Mouse (Mus musculus): ENCODE measurements around the gene Olfr507. TPM values are rescaled to one million over a fixed set of nuclear protein-coding genes. Genes with fewer than 3 reads are reported as not detected.
A peak's percentile ranks its signal among the peaks of the same experiment; 100 is the strongest.
"Not testable (repeated sequence)": the region's sequence is repeated elsewhere in the genome, so short reads cannot be mapped to it uniquely, and the experiment has no call there.

The Olfr507 gene
- not detected in 2 replicates for polyA plus RNA-seq (2015; fragmentation: Nextera tagmentation; extraction: Ambion mirVana)

GRCm38 (mm10) chr7:108621514-108621913 is at the start of gene Olfr507:
TSS of gene Olfr507 (plus strand) at chr7:108621814.
- Histone ChIP-seq H3K4me3 (replicated peaks) (no peak within 1 kb of the TSS), H3K9me3 (no peaks in the 10 kb centered on the region), H3K27ac (no peak within 1 kb of the TSS), H3K36me3 (no peaks in the 10 kb centered on the region), H3K9ac (no peak within 1 kb of the TSS), H3K27me3 (replicated peaks) (no peaks in the 10 kb centered on the region), H3K4me1 (replicated peaks) (no peaks in the 10 kb centered on the region), H3K4me2 (replicated peaks) (no peak within 1 kb of the TSS)
- ATAC-seq, result no peak
- WGBS, result 76% methylated on average over 2 of the region's 2 CpGs

DNA sequence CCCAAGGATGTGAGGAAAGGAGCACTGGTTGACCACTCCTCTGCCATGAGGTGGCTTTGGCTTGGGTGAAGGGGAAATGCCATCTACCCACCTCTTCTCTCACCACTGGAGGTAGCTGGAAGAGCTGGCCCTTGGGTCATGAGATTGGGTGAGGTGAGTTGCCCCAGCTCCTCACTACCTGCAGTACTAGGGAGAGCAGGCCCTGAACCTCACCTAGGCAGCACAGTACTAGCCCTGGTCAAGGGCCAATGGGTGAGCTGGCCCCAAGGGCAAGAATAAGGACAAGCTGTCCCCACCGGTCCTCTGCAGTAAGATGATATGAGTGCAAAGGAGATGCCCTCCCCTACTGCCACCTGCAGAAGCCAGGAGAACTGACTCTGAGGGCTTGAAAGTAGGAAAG is 31.8 kb upstream of the Olfr507 start:
- Histone ChIP-seq H3K27ac (no peak overlapping the region), H3K4me1 (replicated peaks) (no peaks in the 10 kb centered on the region), H3K4me3 (replicated peaks) (no peak overlapping the region), H3K9me3 (no peaks in the 10 kb centered on the region), H3K27me3 (replicated peaks) (no peaks in the 10 kb centered on the region), H3K4me2 (replicated peaks) (no peak overlapping the region), H3K9ac (no peak overlapping the region), H3K36me3 (no peaks in the 10 kb centered on the region)
- no peak for ATAC-seq
- 93% methylated on average over 1 of the region's 1 CpGs for whole genome bisulfite sequencing

GRCm38 (mm10) chr7:108601916-108602315 is 19.7 kb upstream of the Olfr507 start:
- not testable (repeated sequence) for H3K9me3 ChIP-seq; H3K4me1 ChIP-seq (replicated peaks); H3K9ac ChIP-seq; H3K36me3 ChIP-seq; H3K4me2 ChIP-seq (replicated peaks); H3K27me3 ChIP-seq (replicated peaks); H3K27ac ChIP-seq; H3K4me3 ChIP-seq (replicated peaks); ATAC-seq
- WGBS, result 81% methylated on average over 3 of the region's 3 CpGs

GRCm38 (mm10) chr7:108610487-108610886 is 11.1 kb upstream of the Olfr507 start, which contains the start of gene Olfr506:
TSS of gene Olfr506 (plus strand) at chr7:108610787.
- H3K9ac ChIP-seq, result no peak within 1 kb of the TSS
- no peaks in the 10 kb centered on the region for H3K36me3 ChIP-seq
- no peak within 1 kb of the TSS for H3K4me2 ChIP-seq (replicated peaks)
- H3K27me3 ChIP-seq (replicated peaks), result no peaks in the 10 kb centered on the region
- H3K9me3 ChIP-seq, result no peaks in the 10 kb centered on the region
- H3K4me1 ChIP-seq (replicated peaks), result no peaks in the 10 kb centered on the region
- H3K27ac ChIP-seq, result no peak within 1 kb of the TSS
- no peak for ATAC-seq
- no peak within 1 kb of the TSS for H3K4me3 ChIP-seq (replicated peaks)

- 79% methylated on average over 2 of the region's 2 CpGs for WGBS
- no peaks in the 10 kb centered on the region for H3K36me3 ChIP-seq
- no peak for ATAC-seq
- H3K27me3 ChIP-seq (replicated peaks), result no peaks in the 10 kb centered on the region
- no peak overlapping the region for H3K4me2 ChIP-seq (replicated peaks)
- no peaks in the 10 kb centered on the region for H3K4me1 ChIP-seq (replicated peaks)
- no peak overlapping the region for H3K4me3 ChIP-seq (replicated peaks)
- no peak overlapping the region for H3K27ac ChIP-seq
- no peaks in the 10 kb centered on the region for H3K9me3 ChIP-seq
- H3K9ac ChIP-seq, result no peak overlapping the region
These were observed 7.5 kb upstream of the Olfr507 start for GRCm38 (mm10) chr7:108614110-108614509.

GRCm38 (mm10) chr7:108616781-108617180 is 4.8 kb upstream of the Olfr507 start:
- peak; percentile 96 for ATAC-seq
- H3K9me3 ChIP-seq; H3K9ac ChIP-seq; H3K4me1 ChIP-seq (replicated peaks); H3K4me3 ChIP-seq (replicated peaks); H3K36me3 ChIP-seq; H3K27me3 ChIP-seq (replicated peaks); H3K27ac ChIP-seq; H3K4me2 ChIP-seq (replicated peaks): not testable (repeated sequence)
- WGBS, result 48% methylated on average over 3 of the region's 3 CpGs

GRCm38 (mm10) chr7:108629694-108630093 is 8.1 kb downstream of the Olfr507 start, which contains the start of gene Olfr508:
TSS of gene Olfr508 (plus strand) at chr7:108629994.
- Histone ChIP-seq H3K27ac (no peak within 1 kb of the TSS), H3K4me3 (replicated peaks) (no peak within 1 kb of the TSS)
- no peak for ATAC-seq

DNA sequence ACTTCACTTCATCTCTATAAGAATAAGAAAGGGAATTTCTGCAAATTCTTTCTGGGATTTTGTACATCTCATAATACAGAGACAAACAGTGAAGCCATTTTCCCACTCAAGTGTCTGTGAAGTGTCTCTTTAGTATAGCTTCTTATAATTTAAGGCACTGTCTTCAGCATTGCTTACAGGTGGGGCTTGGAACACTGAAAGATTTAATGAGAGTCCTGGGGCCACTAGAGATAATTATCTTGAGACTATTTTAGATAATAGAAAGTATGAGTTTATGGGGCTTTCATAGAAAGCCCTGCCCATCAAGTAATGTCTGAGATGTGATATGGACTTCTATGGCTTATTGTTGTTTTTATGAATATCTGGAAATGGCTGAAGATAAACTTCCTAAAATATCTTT is 30.2 kb downstream of the Olfr507 start, which contains the start of gene Olfr509:
Gene Olfr509, minus strand, starts transcription at position 101 of the 400 bp plus-strand sequence.
- Histone ChIP-seq H3K27me3 (replicated peaks) (no peaks in the 10 kb centered on the region), H3K27ac (no peak within 1 kb of the TSS), H3K4me1 (replicated peaks) (no peaks in the 10 kb centered on the region), H3K36me3 (no peaks in the 10 kb centered on the region), H3K9me3 (no peaks in the 10 kb centered on the region), H3K4me3 (replicated peaks) (no peak within 1 kb of the TSS), H3K9ac (no peak within 1 kb of the TSS), H3K4me2 (replicated peaks) (no peak within 1 kb of the TSS)
- ATAC-seq, result no peak

More at GRCm38 (mm10) chr7:108629694-108630093, 8.1 kb downstream of the Olfr507 start, which contains the start of gene Olfr508:
- Histone ChIP-seq H3K9ac (no peak within 1 kb of the TSS), H3K4me2 (replicated peaks) (no peak within 1 kb of the TSS), H3K36me3 (no peaks in the 10 kb centered on the region), H3K9me3 (no peaks in the 10 kb centered on the region), H3K4me1 (replicated peaks) (no peaks in the 10 kb centered on the region), H3K27me3 (replicated peaks) (no peaks in the 10 kb centered on the region)
- WGBS, result 83% methylated on average over 3 of the region's 3 CpGs

GRCm38 (mm10) chr7:108662419-108662818 is 40.8 kb downstream of the Olfr507 start:
- Histone ChIP-seq H3K27me3 (replicated peaks) (no peaks in the 10 kb centered on the region), H3K4me1 (replicated peaks) (no peaks in the 10 kb centered on the region), H3K9ac (no peak overlapping the region), H3K4me2 (replicated peaks) (no peak overlapping the region), H3K27ac (no peak overlapping the region), H3K9me3 (no peaks in the 10 kb centered on the region), H3K36me3 (no peaks in the 10 kb centered on the region), H3K4me3 (replicated peaks) (no peak overlapping the region)
- no peak for ATAC-seq
- 89% methylated on average over 3 of the region's 3 CpGs for WGBS

DNA sequence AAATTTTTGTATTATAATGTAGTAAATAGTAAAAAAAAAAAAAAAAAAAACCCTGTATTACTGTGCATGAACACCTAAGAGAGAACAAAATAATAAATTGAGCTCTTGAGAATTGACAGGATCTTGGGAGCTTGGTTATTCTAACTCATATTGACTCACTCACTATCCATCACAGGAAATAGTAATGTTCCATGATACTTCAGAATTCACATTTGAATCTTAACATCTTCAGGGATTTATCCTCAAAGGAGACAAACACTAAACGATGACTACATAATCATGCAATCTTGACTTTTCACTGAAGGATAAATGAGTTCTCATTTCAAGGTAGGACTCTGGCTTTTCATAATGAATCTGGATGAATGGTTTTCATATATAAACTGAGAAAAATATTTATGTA is 44.5 kb downstream of the Olfr507 start, which contains the start of gene Olfr510:
Gene Olfr510, plus strand, starts transcription at position 301 of the 400 bp plus-strand sequence.
- Histone ChIP-seq H3K27me3 (replicated peaks) (no peaks in the 10 kb centered on the region), H3K36me3 (no peaks in the 10 kb centered on the region), H3K27ac (no peak within 1 kb of the TSS), H3K4me3 (replicated peaks) (no peak within 1 kb of the TSS), H3K9me3 (no peaks in the 10 kb centered on the region), H3K9ac (no peak within 1 kb of the TSS), H3K4me1 (replicated peaks) (no peaks in the 10 kb centered on the region), H3K4me2 (replicated peaks) (no peak within 1 kb of the TSS)
- ATAC-seq, result no peak
- WGBS, result 89% methylated on average over 1 of the region's 1 CpGs

- H3K36me3 ChIP-seq, result no peaks in the 10 kb centered on the region
- H3K27ac ChIP-seq, result no peak overlapping the region
- H3K27me3 ChIP-seq (replicated peaks), result no peaks in the 10 kb centered on the region
- no peaks in the 10 kb centered on the region for H3K9me3 ChIP-seq
- H3K9ac ChIP-seq, result no peak overlapping the region
- ATAC-seq, result peak; percentile 61
- no peaks in the 10 kb centered on the region for H3K4me1 ChIP-seq (replicated peaks)
- H3K4me2 ChIP-seq (replicated peaks), result no peak overlapping the region
- no peak overlapping the region for H3K4me3 ChIP-seq (replicated peaks)
- WGBS, result 26% methylated on average over 1 of the region's 1 CpGs
These were observed 49.4 kb downstream of the Olfr507 start for GRCm38 (mm10) chr7:108671058-108671457.

Measured in intestine, embryonic 15.5 days (tissue).